Comparison of ENCODE assay signal across 8 mouse cellular contexts in genomic region chr8:84638555-84639161, GRCm38 (mm10). TPM values are rescaled to one million over a fixed set of nuclear protein-coding genes. Genes with fewer than 3 reads are reported as not detected.
A peak's percentile ranks its signal among the peaks of the same experiment; 100 is the strongest.
DNase-seq lines count a peak whose midpoint lies in the region; ATAC-seq and TF ChIP-seq lines count a peak whose summit lies in the region.

No protein-coding gene starts in this region.

- no peaks in the 10 kb centered on the region for H3K36me3 ChIP-seq in heart, embryonic 13.5 days
- no peaks in the 10 kb centered on the region for H3K36me3 ChIP-seq in limb, embryonic 11.5 days (ENCODE audit: control insufficient read depth, insufficient read depth, low read length)
- H3K36me3 ChIP-seq in midbrain, postnatal 0 days (ENCODE audit: insufficient read depth, low read length), result peaks cover 10% of the 10 kb centered on the region

- peak overlapping the region; percentile 84 for H3K27ac ChIP-seq in heart, embryonic 13.5 days (replicated peaks)
- peak overlapping the region; percentile 96 for H3K27ac ChIP-seq in limb, embryonic 11.5 days (replicated peaks; ENCODE audit: low read depth, low read length)
- peak overlapping the region; percentile 70 for H3K27ac ChIP-seq in midbrain, postnatal 0 days (ENCODE audit: low read depth, low read length)

- peak overlapping the region; percentile 63 for H3K4me3 ChIP-seq in heart, embryonic 13.5 days
- peak overlapping the region; percentile 53 for H3K4me3 ChIP-seq in limb, embryonic 11.5 days (ENCODE audit: low read depth, low read length)
- H3K4me3 ChIP-seq in midbrain, postnatal 0 days (ENCODE audit: low read depth, low read length), result peak overlapping the region; percentile 41

- H3K9me3 ChIP-seq in heart, embryonic 13.5 days, result no peaks in the 10 kb centered on the region
- no peaks in the 10 kb centered on the region for H3K9me3 ChIP-seq in limb, embryonic 11.5 days (ENCODE audit: control insufficient read depth, low read length)
- H3K9me3 ChIP-seq in midbrain, postnatal 0 days (ENCODE audit: low read length), result no peaks in the 10 kb centered on the region

- peak overlapping the region; percentile 88 for H3K9ac ChIP-seq in heart, embryonic 13.5 days
- peak overlapping the region; percentile 60 for H3K9ac ChIP-seq in limb, embryonic 11.5 days (ENCODE audit: low read length)
- H3K9ac ChIP-seq in midbrain, postnatal 0 days (replicated peaks; ENCODE audit: low read length, poor library complexity, severe bottlenecking), result peak overlapping the region; percentile 68

- peak; percentile 5; the same call in 1 of the 2 replicates for ATAC-seq in heart, embryonic 13.5 days (ENCODE audit: extremely low read depth, insufficient number of reproducible peaks, low FRiP score, low TSS enrichment)
- ATAC-seq in limb, embryonic 11.5 days (ENCODE audit: insufficient number of reproducible peaks, low FRiP score, low TSS enrichment, low read depth), result peak; percentile 19
- no peak; the same call in 1 of the 2 replicates for ATAC-seq in midbrain, postnatal 0 days (ENCODE audit: low FRiP score)

- peak overlapping the region; percentile 89 for H3K4me2 ChIP-seq in heart, embryonic 13.5 days
- H3K4me2 ChIP-seq in limb, embryonic 11.5 days (ENCODE audit: low read depth, severe bottlenecking), result peak overlapping the region; percentile 52
- H3K4me2 ChIP-seq in midbrain, postnatal 0 days (ENCODE audit: low read depth, low read length, poor library complexity, severe bottlenecking), result peak overlapping the region; percentile 78

- WGBS in heart, embryonic 13.5 days, result under 1% methylated on average over 40 of the region's 52 CpGs
- under 1% methylated on average over 48 of the region's 52 CpGs for WGBS in limb, embryonic 11.5 days
- 0% methylated on average over 18 of the region's 52 CpGs for WGBS in midbrain, postnatal 0 days

- no peak for TF ChIP-seq CTCF in midbrain, postnatal 0 days (IDR thresholded peaks at IDR 0.05)

- peak; percentile 46 for DNase-seq in right cerebral cortex, postnatal 4 days
- no peak for DNase-seq in right cerebral cortex, postnatal 25 days
- peak; percentile 61 to 67 for DNase-seq in cerebellum, postnatal 25 days
- DNase-seq in limb, embryonic 11.5 days (ENCODE audit: low spot score), result peak; percentile 67
- DNase-seq in midbrain, postnatal 0 days (ENCODE audit: low spot score), result peak; percentile 43
- DNase-seq in thymus, postnatal 36 days, result peak; percentile 35 to 62
- no peak for DNase-seq in layer of hippocampus, postnatal 14 days (ENCODE audit: low spot score in 2 of 2)

- no peaks in the 10 kb centered on the region; the same call in 1 of the 2 replicates for H3K27me3 ChIP-seq in heart, embryonic 13.5 days (replicated peaks)
- no peaks in the 10 kb centered on the region for H3K27me3 ChIP-seq in limb, embryonic 11.5 days (ENCODE audit: control insufficient read depth, insufficient read depth, low read length)
- H3K27me3 ChIP-seq in midbrain, postnatal 0 days (ENCODE audit: insufficient read depth, low read length), result no peaks in the 10 kb centered on the region

- H3K4me1 ChIP-seq in heart, embryonic 13.5 days, result peaks cover 41% of the 10 kb centered on the region
- peaks cover 29% of the 10 kb centered on the region for H3K4me1 ChIP-seq in limb, embryonic 11.5 days (ENCODE audit: control insufficient read depth, insufficient read depth, low read length)
- H3K4me1 ChIP-seq in midbrain, postnatal 0 days (ENCODE audit: insufficient read depth, low read length), result 0 out of 2 replicates have a peak, but pooled peaks cover 4% of the 10 kb centered on the region

RNA-seq across cellular contexts. Expression of gene Ier2, which starts 24.0 kb away (rescaled TPM):
- 43.0 and 44.8 TPM in 2 replicates for polyA plus RNA-seq in heart, embryonic 13.5 days (2015; fragmentation: Nextera tagmentation; extraction: Ambion mirVana)
- polyA plus RNA-seq in limb, embryonic 11.5 days (2014; fragmentation: Nextera tagmentation; extraction: Ambion mirVana), result 149 and 156 TPM in 2 replicates
- total RNA-seq in midbrain, postnatal 0 days (2014; rRNA removed), result 3.9 and 4.3 TPM in 2 replicates
- 12.8 and 14.7 TPM in 2 replicates for polyA plus RNA-seq in midbrain, postnatal 0 days (2015; fragmentation: Nextera tagmentation; extraction: Ambion mirVana)
- total RNA-seq in layer of hippocampus, postnatal 14 days (2021), result 10 to 100 TPM in 1 of 2 experiments, 1 to 10 TPM in 1; 9.5 to 12.5 TPM

RNA-seq across cellular contexts. Expression of gene Trmt1, which starts 47.4 kb away (rescaled TPM):
- polyA plus RNA-seq in heart, embryonic 13.5 days (2015; fragmentation: Nextera tagmentation; extraction: Ambion mirVana), result 47.6 and 51.6 TPM in 2 replicates
- polyA plus RNA-seq in limb, embryonic 11.5 days (2014; fragmentation: Nextera tagmentation; extraction: Ambion mirVana), result 65.7 and 65.9 TPM in 2 replicates
- total RNA-seq in midbrain, postnatal 0 days (2014; rRNA removed), result 88.5 and 99.5 TPM in 2 replicates
- polyA plus RNA-seq in midbrain, postnatal 0 days (2015; fragmentation: Nextera tagmentation; extraction: Ambion mirVana), result 74.2 and 75.0 TPM in 2 replicates
- total RNA-seq in layer of hippocampus, postnatal 14 days (2021), result 10 to 100 TPM; 82.9 to 97.3 TPM

RNA-seq across cellular contexts. Expression of gene Nacc1, which starts 49.0 kb away (rescaled TPM):
- 15.1 and 15.7 TPM in 2 replicates for polyA plus RNA-seq in heart, embryonic 13.5 days (2015; fragmentation: Nextera tagmentation; extraction: Ambion mirVana)
- 26.4 and 26.7 TPM in 2 replicates for polyA plus RNA-seq in limb, embryonic 11.5 days (2014; fragmentation: Nextera tagmentation; extraction: Ambion mirVana)
- 87.2 and 102 TPM in 2 replicates for total RNA-seq in midbrain, postnatal 0 days (2014; rRNA removed)
- 13.7 and 13.8 TPM in 2 replicates for polyA plus RNA-seq in midbrain, postnatal 0 days (2015; fragmentation: Nextera tagmentation; extraction: Ambion mirVana)
- 10 to 100 TPM; 84.0 to 85.6 TPM for total RNA-seq in layer of hippocampus, postnatal 14 days (2021)

Comparison
In these comparisons a context has a peak if more than half of its experiments do, and no peak if none do; other contexts are left out.
1. DNase-seq: peak in right cerebral cortex, postnatal 4 days (single experiment), cerebellum, postnatal 25 days (2 of 2), limb, embryonic 11.5 days (single experiment), midbrain, postnatal 0 days (single experiment) and thymus, postnatal 36 days (2 of 2); none in right cerebral cortex, postnatal 25 days (single experiment) and layer of hippocampus, postnatal 14 days (0 of 2).
2. Peak in every context shown above with its lines, with median percentiles within 50 percentile points of each other: H3K27ac ChIP-seq, H3K4me2 ChIP-seq, H3K4me3 ChIP-seq and H3K9ac ChIP-seq.